ENCODE assay signal across 18 mouse cellular contexts in the genomic region with DNA sequence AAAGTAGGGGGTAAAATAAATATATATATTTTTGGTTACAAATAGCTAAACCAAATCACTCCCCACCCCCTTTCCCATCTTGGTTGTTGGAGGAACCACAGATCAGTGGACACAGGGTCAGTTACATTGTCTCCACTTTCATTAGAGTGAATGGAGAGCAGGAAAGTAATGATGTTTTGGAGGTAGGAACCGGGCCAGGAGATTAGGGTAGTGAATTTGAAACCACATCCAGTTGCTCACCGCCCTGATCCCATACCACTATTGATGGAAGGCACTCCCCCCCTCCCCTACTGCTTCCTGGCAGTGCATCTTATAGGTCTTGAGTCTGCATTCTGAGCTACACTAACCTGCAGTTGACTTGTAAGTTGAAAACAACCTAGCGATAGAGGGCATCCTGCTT. TPM values are rescaled to one million over a fixed set of nuclear protein-coding genes. Genes with fewer than 3 reads are reported as not detected.
"Had no signal": no experiment of that assay in that cellular context is flagged by ENCODE, and none has a peak within 500 bp of the region (broad histone marks: within the 10 kb centered on the region; RNA-seq: fewer than 3 reads in every experiment).

No protein-coding gene starts in this region.

- H3K4me3 ChIP-seq: lung, embryonic 15.5 days; megakaryocyte, embryonic 14.5 days; midbrain, embryonic 13.5 days; midbrain, embryonic 15.5 days; neural tube, embryonic 12.5 days; stomach, embryonic 15.5 days had no signal

- H3K4me2 ChIP-seq: lung, embryonic 15.5 days; midbrain, embryonic 11.5 days; midbrain, embryonic 13.5 days; midbrain, embryonic 15.5 days; neural tube, embryonic 12.5 days; stomach, embryonic 15.5 days had no signal

- H3K4me1 ChIP-seq: lung, embryonic 15.5 days; megakaryocyte, embryonic 14.5 days; midbrain, embryonic 13.5 days; midbrain, embryonic 15.5 days; stomach, embryonic 15.5 days had no signal

- H3K9ac ChIP-seq: liver, postnatal 0 days; lung, embryonic 15.5 days; midbrain, embryonic 13.5 days; midbrain, embryonic 15.5 days; neural tube, embryonic 12.5 days; stomach, embryonic 15.5 days had no signal

- H3K36me3 ChIP-seq: lung, embryonic 15.5 days; midbrain, embryonic 13.5 days; midbrain, embryonic 15.5 days; neural tube, embryonic 12.5 days; stomach, embryonic 15.5 days had no signal

- H3K27ac ChIP-seq: lung, embryonic 15.5 days; macrophage; midbrain, embryonic 13.5 days; midbrain, embryonic 15.5 days; neural tube, embryonic 12.5 days; stomach, embryonic 15.5 days; stomach, postnatal 0 days had no signal

- ATAC-seq: liver, postnatal 0 days; lung, postnatal 0 days; midbrain, embryonic 13.5 days; midbrain, embryonic 15.5 days had no signal

- H3K9me3 ChIP-seq: lung, embryonic 15.5 days; megakaryocyte, embryonic 14.5 days; midbrain, embryonic 13.5 days; midbrain, embryonic 15.5 days; neural tube, embryonic 12.5 days; stomach, embryonic 15.5 days had no signal

- DNase-seq: liver, postnatal 0 days; lung, adult 2 months; lung, postnatal 14 days; lung, postnatal 36 days; right cerebral cortex, postnatal 14 days; thymus, adult 2 months; thymus, postnatal 25 days; thymus, postnatal 4 days had no signal

- H3K27me3 ChIP-seq: lung, embryonic 15.5 days; midbrain, embryonic 13.5 days; midbrain, embryonic 15.5 days; neural tube, embryonic 12.5 days; stomach, embryonic 15.5 days had no signal

RNA-seq across cellular contexts. Expression of gene Shisa3, which starts 48.6 kb away (rescaled TPM):
- polyA plus RNA-seq: macrophage had no signal
